Mouse (Mus musculus) adrenal gland, postnatal 25 days (tissue): ENCODE measurements around the gene Strbp. TPM values are rescaled to one million over a fixed set of nuclear protein-coding genes. Genes with fewer than 3 reads are reported as not detected.

Experiments
- DNase-seq: peaks from one replicate; pipeline ENCODE4 v3.0.0; 2021; ENCODE audit warnings: mixed read lengths
- long read RNA-seq: library from polyadenylated mRNA; stranded (forward); transcript quantifications from one replicate; pipeline ENCODE4 v2.0.0, GENCODE M21; 2021
- total RNA-seq: library from RNA; stranded (reverse); gene quantifications from 2 replicates; pipeline ENCODE4 v1.2.3, GENCODE M21; 2021

Gene Strbp
- total RNA-seq = 79.1 and 91.4 TPM in 2 replicates
- long read RNA-seq, transcript Strbp-202 (18 exons, 3,144 nt) = major isoform, 44 of 94 reads
- long read RNA-seq, partial matches to known transcripts = 7 of 94 reads
- long read RNA-seq, other reads (novel, unspliced or antisense) = 41 of 94 reads

DNA sequence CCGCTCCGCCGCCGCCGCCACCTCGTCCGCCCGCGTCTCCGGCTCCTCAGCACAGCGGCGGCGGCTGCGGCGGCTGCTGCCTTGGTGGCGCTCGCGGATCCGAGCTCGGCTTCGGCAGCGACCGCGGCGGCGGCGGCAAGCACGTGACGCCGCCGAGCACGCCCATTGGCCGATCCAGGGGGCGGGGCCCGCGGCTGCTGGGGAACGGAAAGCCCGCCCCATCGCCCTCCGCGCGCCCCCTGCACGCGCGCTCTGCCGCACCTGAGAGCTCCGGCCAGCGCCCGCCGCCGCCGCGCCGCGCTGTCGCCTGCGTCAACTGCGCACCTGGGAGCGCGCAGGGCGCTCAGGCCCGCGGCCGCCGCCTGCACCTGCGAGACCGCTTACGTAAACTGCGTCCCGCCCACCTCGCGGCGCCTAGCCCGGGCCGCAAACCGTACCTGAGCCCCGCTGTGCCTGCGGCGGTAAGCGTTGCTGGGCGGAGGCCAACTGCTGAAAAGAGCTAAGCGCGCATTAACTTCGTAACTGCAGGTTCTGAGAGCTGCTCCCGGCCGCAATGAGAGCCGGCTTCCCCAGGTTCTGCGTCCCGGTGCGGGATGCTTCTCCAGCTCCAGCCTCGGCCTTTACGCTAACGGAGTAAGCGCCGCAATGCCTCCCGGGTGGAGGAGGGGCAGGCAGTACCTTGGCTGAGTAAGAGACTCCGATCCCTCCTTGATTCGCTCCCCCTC, at the start of gene Strbp:
Gene Strbp, minus strand, starts transcription at position 630 of the 725 bp plus-strand sequence.
- peak; percentile 97 for DNase-seq

DNA sequence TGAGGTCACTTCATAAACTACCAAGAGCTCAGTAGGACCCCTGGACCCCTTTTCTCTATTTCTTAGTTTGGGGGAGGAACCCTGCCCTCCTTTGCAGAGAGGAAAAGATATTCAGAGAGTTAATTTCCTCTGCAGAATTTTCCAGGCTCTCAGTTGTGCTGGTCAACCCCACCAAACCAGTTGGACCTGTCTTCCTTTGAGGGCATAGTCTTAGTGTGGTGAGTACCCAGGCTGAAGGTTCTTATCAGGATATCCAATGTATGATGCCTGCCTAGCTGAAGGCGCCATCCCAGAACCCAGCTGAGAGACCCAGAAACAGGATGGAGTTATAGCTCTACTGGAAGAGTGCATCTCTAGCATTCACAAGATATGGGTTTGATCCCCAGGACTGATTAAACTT, 47.5 kb upstream of the Strbp start:
- DNase-seq = no peak

DNA sequence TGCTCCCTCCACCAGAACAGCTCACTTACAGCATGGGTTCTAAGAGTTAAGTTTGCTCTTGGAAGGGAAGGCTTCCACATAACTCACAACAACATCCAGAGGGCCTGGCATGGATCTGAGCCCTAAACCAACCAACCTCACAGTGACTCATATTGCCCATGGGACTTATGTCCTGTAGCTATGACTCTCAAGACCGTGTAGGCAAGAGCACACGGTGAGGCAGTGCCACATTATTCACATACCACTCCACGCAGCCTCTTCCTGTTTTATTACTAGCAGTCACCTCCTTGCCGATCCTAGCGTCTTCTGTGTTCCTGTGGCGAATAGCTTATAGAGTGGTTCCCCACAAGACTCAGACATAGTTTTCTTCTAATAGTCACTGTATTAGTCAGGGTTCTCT, 45.7 kb upstream of the Strbp start:
- no peak for DNase-seq

DNA sequence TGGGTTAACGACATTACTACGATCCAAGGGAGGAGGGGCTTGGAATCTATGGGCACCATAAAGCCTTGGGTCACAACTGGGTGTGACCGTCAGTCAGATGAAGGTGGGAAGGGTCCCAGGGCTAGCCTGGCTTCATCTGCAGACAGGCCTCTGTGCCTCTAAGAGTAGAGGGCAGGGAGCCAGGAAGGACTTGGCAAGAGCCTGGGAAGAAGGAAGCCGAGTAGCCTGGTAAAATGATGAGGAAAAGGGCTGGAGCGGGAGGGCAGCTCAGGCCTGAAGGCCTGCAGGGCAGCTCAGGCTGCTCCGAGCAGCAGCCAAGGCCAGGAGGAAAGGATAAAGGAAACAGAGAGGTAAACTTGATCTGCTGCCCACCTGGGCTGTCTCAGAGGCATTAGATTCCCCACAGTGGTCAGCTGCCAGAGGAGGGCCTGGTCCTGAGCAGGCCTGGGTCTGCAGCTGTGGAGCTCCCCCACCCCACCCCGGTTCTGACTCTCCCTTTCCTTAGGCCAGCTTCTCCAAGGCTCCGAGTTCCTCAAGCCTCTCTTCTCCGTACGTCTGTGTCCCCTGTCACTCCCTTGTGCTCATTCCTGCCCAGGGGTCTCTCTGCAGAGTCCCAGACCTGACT, 44.9 kb upstream of the Strbp start:
- peak; percentile 35 for DNase-seq

DNA sequence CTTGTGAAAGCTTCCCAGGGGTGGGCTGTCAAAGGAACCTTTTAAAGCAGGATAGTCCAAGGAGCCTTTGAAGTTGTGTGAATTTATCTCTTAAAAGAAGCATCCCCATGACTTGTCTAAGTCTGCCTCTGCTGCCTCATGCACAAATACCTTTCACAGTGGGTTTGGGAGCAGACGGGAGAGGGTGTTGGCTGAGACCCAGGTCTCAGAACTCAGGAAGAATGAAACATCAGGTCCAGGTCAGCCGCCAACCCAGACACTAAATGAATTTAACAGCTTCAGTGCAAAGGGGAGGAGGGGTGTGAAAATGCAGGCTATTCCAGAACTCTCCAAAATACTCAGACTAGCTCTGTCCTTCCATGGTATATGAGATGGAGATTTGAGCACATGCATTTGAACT, 44.2 kb upstream of the Strbp start:
- no peak for DNase-seq

DNA sequence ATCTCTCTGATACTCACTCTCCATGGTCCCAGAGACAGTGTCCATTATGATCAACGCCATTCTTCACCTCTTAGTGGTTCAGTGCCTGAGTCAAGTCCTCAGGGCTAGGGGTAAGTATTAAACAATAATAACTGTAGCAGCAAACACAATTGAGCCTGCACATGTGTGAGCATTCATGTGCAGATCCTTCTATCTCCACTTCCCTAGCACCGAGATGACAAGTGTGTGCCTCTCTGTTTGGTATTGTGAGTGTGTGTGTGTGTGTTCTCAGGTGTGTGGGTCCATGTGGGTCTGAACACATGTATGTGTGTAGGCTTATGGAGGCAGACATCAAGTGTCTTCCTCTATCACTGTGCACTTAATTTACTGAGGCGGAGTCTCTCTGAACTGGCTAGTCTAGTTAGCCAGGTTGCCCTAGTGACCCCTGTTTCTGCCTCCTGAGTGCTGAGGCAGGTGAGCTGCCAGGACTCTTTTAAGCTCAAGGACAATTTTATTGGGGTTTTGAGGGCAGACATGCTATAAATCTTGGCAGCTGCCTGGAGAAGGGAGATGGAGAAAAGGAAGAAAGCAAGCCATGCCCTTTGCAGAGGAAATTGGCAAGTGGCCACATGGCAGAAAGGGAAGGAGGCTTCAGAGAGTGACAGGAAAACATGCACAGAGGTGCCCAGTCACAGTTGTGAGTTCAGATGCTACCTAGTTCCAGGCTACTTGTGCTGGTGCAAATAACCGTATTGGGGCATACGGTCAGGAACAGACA, 42.8 kb upstream of the Strbp start:
- DNase-seq = no peak

DNA sequence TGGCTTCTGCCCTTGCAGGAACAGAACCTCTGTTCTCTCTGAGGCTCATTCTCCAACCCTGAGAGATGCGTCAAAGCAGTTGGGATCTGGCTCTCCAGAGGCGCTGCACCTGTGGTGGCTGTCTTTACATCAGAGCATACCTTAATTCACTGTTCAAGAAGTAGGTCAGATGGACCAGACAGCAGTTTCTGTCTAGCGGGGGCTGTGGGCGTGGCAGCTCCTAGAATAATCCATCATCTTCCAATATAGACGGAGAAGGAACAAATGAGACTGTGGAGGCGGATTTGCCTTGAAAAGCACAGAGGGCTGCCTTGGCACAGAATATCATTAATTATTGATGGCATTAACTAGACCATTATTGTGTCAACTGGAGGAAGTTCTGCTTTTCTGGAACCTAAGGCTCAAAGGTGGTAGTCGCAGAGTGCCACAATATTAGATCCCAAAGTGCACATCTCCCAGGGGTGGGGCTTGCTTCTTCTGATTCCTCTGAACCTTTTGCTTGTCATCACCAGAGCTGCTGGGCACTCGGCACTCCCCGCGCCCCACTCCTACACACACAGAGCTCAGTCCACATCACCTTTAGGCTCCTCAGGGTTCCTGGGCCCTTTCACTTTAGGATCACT, 41.2 kb upstream of the Strbp start:
- DNase-seq = no peak

DNA sequence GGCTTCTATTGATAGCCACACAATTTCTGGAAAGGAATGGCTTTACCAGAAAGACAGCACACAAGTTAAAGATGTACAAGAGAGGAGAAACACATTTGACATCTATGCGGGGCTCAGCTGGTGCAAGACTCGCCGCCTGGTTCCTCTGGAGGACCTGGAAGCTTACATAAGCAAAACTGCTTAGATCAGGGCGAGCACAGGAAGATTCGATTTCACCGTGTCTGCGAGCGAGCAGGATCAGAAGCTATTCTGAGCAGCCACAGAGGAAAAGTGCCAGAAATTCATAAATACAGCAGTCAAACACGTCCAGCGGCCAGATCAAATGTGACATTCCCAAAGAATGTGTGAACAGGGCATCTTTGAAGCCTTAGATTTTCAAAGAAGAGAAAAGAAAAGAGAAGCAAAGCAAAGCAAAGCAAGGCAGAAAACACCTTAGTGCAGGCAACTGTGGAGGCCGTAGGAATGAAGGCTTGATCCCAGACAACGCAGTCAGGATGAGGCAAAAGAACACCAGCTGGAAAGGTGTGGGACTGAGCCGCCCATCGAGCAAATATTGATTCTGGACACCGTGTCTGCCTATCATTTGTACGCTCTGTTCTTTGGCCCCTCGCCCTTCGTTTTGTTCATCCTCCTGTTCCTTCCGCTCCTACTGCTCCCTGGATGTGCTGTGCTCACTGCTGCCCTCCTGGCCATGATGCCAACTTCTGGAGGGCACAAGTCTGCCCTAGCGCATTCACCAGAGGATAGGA, 38.3 kb upstream of the Strbp start:
- no peak for DNase-seq

DNA sequence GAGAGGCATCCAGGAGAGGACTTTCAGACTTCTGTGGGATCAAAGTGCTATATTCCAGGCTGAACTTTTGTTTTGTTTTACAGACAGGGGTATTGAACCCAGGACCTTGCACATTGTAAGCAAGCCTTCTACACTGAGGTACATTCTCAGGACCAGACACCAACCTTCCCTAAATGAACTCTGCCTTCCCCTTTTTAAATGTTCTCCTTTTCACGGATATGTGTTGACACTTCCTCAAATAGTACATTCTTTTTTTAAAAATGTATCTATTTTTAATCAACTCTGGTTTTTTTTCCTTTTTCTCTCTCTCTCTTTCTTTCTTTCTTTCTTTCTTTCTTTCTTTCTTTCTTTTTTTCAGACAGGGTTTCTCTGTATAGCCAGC, 32.1 kb upstream of the Strbp start:
- no peak for DNase-seq

DNA sequence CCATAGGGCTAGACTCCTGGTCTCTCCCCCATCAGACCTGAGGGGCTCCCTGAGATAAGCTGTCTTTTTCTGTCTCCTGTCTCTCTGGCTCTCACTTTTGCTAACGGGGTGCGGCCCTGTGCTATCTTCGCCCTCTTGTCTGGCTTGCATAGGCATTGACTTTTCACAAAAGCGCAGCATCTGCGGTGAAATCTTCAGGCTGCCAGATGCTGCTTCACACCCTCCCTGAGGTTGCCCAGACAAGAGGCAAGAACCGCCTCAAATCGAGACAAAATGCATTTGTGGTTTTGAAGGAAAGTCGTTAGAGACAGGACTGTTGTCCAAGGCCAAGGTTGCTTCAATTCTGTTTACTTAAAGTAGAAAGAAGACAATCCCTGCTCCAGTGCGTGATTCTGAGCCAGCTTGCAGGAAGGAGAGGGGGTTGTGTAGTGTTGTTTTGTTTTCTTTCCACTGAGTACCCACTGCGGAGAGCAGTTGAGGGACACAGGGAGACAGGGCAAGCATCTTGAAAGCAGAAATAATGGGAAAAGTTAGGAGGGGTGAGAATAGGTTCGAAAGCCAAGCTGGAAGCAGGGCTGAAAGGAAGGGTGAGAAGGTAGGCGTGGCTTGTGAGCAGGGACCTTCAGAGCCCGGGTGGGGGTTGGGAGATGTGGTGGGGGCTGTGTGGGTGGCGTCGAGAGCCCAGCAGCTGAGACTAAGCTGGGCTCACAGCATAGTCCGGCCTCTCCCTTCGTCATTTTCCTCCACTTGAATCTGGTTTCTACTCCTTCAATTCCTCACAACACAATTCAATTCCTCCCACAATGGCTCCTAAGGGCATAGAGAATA, 31.5 kb upstream of the Strbp start:
- DNase-seq = peak; percentile 36

DNA sequence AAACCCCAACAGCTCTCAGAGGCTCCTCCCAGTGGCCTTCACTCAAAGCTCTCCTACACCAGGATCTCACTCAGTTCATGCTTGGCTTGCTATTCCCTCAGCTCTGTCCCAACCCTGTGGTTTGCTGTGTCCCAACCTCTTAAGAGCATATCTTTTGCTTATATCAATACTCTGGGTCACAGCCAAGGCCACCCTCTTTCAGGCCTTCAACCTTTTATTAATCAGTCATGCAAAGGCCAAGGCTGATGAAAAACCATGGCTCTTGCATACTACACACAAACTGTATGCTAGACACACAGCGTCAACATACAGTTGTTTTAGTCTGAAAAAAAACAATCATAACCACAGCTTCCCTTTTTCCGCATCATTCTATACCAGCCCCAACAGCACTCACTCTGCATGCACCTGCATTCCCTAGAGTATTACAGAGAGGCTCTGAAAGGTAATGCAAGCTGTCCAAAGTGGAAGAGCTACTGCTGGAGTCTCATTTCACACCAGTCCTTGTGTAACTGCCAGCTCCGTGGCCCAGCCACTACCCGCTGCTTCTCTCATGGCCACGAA, 27.7 kb upstream of the Strbp start:
- DNase-seq = peak; percentile 51

DNA sequence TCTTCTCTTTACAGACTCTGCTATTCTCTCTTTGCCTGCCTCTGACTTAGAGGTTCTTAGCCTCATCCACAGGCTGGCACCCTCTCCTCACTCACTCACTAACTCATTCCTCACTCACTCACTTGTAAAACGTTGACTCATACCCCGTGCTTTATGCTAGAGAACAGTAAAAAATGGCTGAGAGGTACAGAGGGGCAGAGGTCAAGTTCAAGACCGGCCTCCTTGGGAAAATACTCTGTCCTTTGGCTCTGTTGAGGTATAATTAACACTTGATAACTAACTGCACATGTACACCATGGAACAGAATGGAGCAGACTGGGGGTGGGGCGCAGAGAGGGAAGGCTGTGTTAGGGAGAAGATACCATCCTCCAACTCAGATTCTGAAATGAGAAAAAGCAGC, 20.6 kb upstream of the Strbp start:
- DNase-seq = no peak

DNA sequence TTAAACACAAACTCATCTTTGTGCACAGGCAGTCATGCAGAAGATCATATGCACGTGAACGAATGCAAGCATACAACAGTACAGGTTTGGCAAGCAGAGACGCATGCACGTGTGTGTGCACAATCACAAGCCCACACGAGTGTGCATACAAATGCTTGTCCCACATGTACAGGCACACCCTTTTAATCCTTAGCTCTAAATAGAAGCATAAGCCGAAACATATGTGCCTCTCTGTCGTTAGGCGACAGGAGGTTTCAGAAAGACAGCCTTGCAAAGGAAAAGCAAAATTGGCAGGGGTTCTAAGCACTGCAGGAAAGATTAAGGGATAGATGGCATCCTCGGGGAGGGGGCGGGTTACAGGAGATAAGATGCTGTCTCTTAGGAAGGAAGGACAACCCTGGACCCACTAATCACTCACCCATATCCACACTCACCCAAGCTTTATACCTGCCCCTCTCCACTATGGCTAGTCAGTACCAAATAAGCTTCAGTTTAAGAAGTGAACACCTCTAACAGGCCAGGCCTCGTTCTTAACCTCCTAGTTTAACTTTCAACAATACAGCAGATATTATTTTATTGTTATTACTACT, 19.9 kb upstream of the Strbp start:
- DNase-seq = no peak

DNA sequence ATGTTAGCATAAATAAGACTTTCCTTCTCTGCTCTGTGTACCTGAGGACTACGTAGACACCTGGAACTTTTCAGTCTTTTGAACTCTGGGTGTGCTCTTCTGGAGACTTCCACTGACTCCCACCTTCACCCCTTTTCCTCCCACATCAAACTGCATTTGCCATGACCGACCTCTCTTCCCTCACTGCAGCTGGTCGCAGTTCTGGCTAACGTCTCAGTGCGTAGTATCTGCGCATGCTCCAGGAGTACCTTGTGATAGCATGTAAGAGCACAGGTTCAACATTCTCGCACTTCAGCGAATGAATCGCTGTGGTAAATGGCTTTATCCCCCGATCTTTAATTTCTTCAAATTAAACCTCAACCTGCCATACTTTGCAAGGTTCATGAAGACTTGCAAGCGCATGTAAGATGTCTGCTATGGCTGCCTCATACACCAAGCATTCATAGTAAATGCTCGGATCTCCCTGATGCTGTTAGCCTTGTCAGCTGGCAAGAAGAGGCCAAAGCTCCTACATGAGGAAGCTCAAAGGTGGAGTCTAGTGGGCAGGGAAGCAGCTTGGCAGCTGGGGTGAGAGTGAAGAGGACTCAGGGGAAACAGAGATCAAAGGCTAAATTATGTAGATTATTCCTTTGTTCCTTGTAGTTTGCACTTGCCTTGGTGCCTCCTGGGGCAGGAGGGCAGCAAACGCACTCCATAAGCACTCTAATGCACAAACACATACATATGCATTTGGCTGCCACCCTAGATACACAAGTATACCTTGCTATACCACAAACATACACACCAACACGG, 19.2 kb upstream of the Strbp start:
- no peak for DNase-seq

DNA sequence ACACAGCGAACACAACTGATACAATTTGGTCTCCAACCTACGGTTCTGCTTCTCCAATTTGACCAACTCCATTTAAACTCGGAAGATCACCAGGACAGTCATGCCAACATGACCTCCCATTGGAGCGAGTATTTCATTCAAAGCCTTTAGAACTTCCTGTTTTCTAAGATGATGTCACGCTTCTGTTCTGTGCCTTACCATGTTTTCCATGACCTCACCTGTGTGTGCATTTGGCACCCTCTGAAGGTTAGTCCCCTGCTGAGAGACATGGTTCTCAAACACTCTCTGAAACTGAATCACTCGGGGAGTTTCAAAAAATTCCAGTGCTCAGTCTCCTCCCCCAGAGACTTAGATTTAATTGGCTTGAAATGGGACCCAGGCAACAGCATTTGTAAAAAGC, 12.6 kb upstream of the Strbp start:
- no peak for DNase-seq

DNA sequence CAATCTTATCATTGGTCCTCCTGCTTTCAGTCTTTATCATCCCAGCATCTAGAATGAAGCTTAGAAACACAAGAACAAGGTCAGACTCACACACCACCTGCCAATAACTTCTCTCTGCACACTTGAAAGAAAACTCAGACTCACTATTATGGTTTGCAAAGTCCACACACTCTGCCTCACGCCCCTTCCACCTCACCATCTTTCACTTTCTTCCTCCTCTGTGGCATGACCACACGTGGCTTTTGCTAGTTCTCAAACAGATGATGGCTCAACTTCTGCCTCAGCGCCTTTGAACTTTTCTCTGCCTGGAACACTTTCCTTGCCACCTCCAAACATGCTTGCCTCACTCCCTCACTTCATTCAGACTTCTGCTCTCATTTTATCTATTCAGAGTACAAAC, 11.7 kb upstream of the Strbp start:
- no peak for DNase-seq

DNA sequence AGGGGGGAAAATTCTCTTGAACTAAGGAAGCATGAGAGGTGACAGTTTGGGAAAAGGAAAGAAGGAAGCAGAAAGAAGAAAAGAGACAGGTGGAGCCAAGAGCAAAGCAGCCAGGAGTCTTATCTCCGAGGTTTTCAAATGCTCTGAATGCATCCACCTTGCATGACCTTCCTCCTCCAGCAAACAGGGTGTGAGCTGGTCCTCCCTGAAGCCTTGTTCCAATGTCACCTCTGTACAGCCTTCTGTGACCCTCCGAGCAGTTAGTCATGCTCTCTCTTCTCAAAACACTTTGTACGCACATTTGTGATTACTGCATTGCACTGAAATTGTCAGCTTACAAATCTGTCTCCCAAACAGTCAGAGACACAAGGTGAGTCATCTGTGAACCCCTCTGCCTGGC, 9.4 kb upstream of the Strbp start:
- no peak for DNase-seq

DNA sequence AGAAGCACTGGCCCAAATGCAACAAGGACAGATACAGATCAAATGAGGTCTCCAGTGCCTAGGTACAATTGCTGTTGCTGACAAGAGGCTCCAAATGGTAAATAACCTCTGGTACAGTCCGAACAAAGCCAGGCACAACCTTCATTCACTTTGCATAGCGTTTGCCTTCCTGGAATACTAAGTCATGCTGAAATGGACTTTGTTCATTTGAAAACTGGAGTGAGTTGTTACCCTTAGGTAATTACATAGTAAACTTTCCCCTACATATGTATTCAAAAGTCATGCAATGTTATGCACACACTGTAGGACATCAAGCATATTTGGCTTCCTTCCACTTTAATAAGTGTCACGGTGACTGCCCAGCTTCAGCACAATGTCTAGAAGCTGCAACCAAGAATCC, 5.2 kb upstream of the Strbp start:
- DNase-seq = no peak

DNA sequence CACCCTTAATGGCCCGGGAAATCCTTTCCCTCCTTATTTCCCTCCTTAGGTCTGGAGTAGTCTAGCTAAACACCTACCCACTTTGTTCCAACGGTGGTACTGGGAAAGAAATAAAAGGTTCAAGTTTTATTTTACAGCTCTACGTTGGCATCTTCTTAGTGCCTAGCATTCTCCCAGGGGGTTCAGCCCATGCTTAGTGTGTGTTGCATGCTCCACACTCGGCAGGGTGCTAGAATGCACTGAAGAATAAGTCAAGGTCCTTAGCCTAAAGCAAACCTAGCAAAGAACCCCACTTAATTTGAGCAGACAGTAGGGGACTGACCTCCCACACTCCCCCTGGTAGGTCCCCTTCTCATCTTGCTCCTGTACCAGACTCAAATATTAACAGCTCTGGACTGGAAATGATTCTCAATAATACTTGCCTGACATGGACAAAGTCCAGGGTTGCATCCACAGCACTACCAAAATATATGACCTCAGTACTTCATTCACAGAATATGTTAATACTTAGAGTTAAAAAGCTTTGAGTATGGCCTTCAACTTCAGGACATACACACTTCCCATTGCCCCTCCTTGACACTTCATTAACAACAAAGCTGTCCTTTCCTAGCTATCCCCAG, 592 bp upstream of the Strbp start:
- no peak for DNase-seq
